Mouse (Mus musculus) C2C12 (cell line): Measurements from ENCODE around the gene Btn1a1.

ENCODE experiments used
- CTCF ChIP-seq: IDR thresholded peaks from one replicate; pipeline ENCODE4 v1.5.1; 2011; ENCODE audit not compliant: control insufficient read depth, insufficient read depth, insufficient read length
- MYOD1 ChIP-seq: IDR thresholded peaks from one replicate; pipeline ENCODE4 v1.6.1; 2011; ENCODE audit warnings: low read depth; ENCODE audit not compliant: control insufficient read depth, insufficient read length

DNA sequence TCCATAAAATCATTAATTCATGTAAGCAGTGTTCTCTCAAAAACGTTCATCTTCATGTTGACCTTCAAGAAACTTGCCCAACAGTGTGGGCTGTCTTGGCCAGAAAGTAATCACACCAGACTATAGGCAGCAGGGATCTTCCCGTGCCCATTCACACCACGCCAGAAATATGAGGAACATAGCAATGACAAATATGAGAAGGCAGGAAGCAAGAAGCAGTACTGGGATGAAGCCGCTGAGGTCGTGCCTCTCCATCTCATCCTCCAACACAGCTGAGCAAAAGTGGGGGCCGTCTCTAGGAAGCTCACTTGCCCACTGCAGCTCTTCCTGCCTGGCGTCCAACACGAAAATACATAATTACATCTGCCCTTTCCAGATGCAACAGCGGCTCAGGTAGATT, 55.1 kb downstream of the Btn1a1 start:
- TF ChIP-seq CTCF (no peak), MYOD1 (no peak)
